Comparison of ENCODE assay signal across 15 mouse cellular contexts in genomic region chr2:124235237-124236055, GRCm38 (mm10).
DNase-seq lines count a peak whose midpoint lies in the region; ATAC-seq lines count a peak whose summit lies in the region.
"Had no signal": no experiment of that assay in that cellular context is flagged by ENCODE, and none has a peak within 500 bp of the region (broad histone marks: within the 10 kb centered on the region; RNA-seq: fewer than 3 reads in every experiment).

No protein-coding gene starts in this region.

- 38% methylated on average over 6 of the region's 6 CpGs for WGBS in forebrain, embryonic 13.5 days
- WGBS in hindbrain, embryonic 16.5 days = 36% methylated on average over 6 of the region's 6 CpGs

- peaks cover 23% of the 10 kb centered on the region for H3K4me1 ChIP-seq in forebrain, embryonic 13.5 days
- H3K4me1 ChIP-seq in hindbrain, embryonic 16.5 days (ENCODE audit: control insufficient read depth, insufficient read depth, low read depth, low read length) = peaks cover 13% of the 10 kb centered on the region
- H3K4me1 ChIP-seq: liver, embryonic 12.5 days; lung, embryonic 15.5 days had no signal

- peak; percentile 76 for ATAC-seq in forebrain, embryonic 13.5 days
- ATAC-seq in hindbrain, embryonic 16.5 days = peak; percentile 60; the same call in 1 of the 2 replicates
- ATAC-seq: intestine, postnatal 0 days; liver, embryonic 12.5 days had no signal

- H3K9ac ChIP-seq in forebrain, embryonic 13.5 days = no peak overlapping the region
- H3K9ac ChIP-seq in hindbrain, embryonic 16.5 days (ENCODE audit: low read depth, low read length) = peak overlapping the region; percentile 29
- H3K9ac ChIP-seq: liver, embryonic 12.5 days; lung, embryonic 15.5 days had no signal

- H3K4me2 ChIP-seq in forebrain, embryonic 13.5 days = no peak overlapping the region
- H3K4me2 ChIP-seq in hindbrain, embryonic 16.5 days (ENCODE audit: low read length) = no peak overlapping the region
- H3K4me2 ChIP-seq: heart, embryonic 11.5 days; liver, embryonic 12.5 days; lung, embryonic 15.5 days had no signal

- H3K36me3 ChIP-seq in forebrain, embryonic 13.5 days (ENCODE audit: poor library complexity, severe bottlenecking) = no peaks in the 10 kb centered on the region
- H3K36me3 ChIP-seq in hindbrain, embryonic 16.5 days (ENCODE audit: control insufficient read depth, insufficient read depth, low read length) = no peaks in the 10 kb centered on the region
- H3K36me3 ChIP-seq: liver, embryonic 12.5 days; lung, embryonic 15.5 days had no signal

- DNase-seq in embryo, embryonic 11 days = peak; percentile 2
- DNase-seq in embryo, embryonic 10 days (ENCODE audit: low spot score) = no peak
- DNase-seq in ES-CJ7 (ENCODE audit: low read depth, low spot score) = peak; percentile 32
- DNase-seq in ovary, adult 18-20 months (ENCODE audit: low spot score) = no peak
- no peak for DNase-seq in lung, postnatal 4 days
- no peak for DNase-seq in thymus, postnatal 10 days (ENCODE audit: low spot score in 2 of 2)
- DNase-seq: cerebellum, adult 18-20 months; kidney, postnatal 14 days had no signal

- no peak overlapping the region for H3K4me3 ChIP-seq in forebrain, embryonic 13.5 days
- H3K4me3 ChIP-seq in hindbrain, embryonic 16.5 days (ENCODE audit: low read length) = no peak overlapping the region
- H3K4me3 ChIP-seq: erythroblast, embryonic 14.5 days; liver, embryonic 12.5 days; lung, embryonic 15.5 days had no signal

- H3K27ac ChIP-seq in forebrain, embryonic 13.5 days = peak overlapping the region; percentile 31
- H3K27ac ChIP-seq in hindbrain, embryonic 16.5 days (ENCODE audit: low read depth, low read length) = peak overlapping the region; percentile 48
- H3K27ac ChIP-seq: liver, embryonic 12.5 days; lung, embryonic 15.5 days had no signal

- no peaks in the 10 kb centered on the region for H3K27me3 ChIP-seq in forebrain, embryonic 13.5 days
- H3K27me3 ChIP-seq in hindbrain, embryonic 16.5 days (replicated peaks; ENCODE audit: control insufficient read depth, insufficient read depth, low read length) = no peaks in the 10 kb centered on the region
- H3K27me3 ChIP-seq: liver, embryonic 12.5 days; lung, embryonic 15.5 days had no signal

- no peaks in the 10 kb centered on the region for H3K9me3 ChIP-seq in forebrain, embryonic 13.5 days (replicated peaks)
- H3K9me3 ChIP-seq in hindbrain, embryonic 16.5 days (ENCODE audit: control insufficient read depth, low read length) = no peaks in the 10 kb centered on the region
- H3K9me3 ChIP-seq: liver, embryonic 12.5 days; lung, embryonic 15.5 days had no signal

Comparison
In these comparisons a context has a peak if more than half of its experiments do, and no peak if none do; other contexts are left out.
1. DNase-seq: peak in embryo, embryonic 11 days (single experiment) and ES-CJ7 (single experiment); none in embryo, embryonic 10 days (single experiment), ovary, adult 18-20 months (single experiment), lung, postnatal 4 days (0 of 2) and thymus, postnatal 10 days (0 of 2).